Mouse (Mus musculus): ENCODE results near the gene Sc5d. TPM values are rescaled to one million over a fixed set of nuclear protein-coding genes. Genes with fewer than 3 reads are reported as not detected.
A peak's percentile ranks its signal among the peaks of the same experiment; 100 is the strongest.

Gene Sc5d
- polyA plus RNA-seq, 1 experiment from 2014 or later: 103 TPM

DNA sequence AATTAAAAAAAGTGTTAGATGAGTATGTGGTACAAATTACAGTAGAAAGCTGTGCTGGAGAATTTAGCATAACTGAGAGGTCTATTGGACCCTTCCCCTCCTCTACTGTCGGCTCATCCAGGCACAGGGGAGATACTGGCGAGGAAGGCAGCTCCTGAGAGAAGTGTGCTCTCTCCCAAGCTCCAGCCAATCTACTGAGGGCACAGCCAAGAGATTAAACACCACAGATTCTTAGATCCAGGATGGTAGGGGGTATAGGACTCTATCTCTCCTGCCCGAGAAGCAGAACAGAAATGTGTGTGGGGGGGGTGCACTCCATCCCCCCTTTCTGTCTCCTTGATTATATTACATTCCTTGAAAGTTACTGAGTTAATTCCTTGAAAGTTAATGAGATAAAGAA, 14.0 kb upstream of the Sc5d start:
- Histone ChIP-seq H3K4me3 (ENCODE audit: low read depth, low read length) (no peak overlapping the region), H3K27me3 (ENCODE audit: control insufficient read depth, insufficient read depth, low read depth, low read length) (no peaks in the 10 kb centered on the region), H3K27ac (ENCODE audit: low read length) (no peak overlapping the region), H3K9ac (ENCODE audit: low read depth, low read length) (no peak overlapping the region), H3K4me1 (ENCODE audit: control insufficient read depth, low read depth, low read length) (no peaks in the 10 kb centered on the region; the same call in 1 of the 2 replicates), H3K4me2 (ENCODE audit: low read depth, low read length) (no peak overlapping the region), H3K9me3 (replicated peaks; ENCODE audit: control insufficient read depth, low read length) (no peaks in the 10 kb centered on the region), H3K36me3 (ENCODE audit: control insufficient read depth, insufficient read depth) (no peaks in the 10 kb centered on the region)
- WGBS (ENCODE audit: insufficient replicate concordance): 65% methylated on average over 3 of the region's 3 CpGs
- ATAC-seq (ENCODE audit: low read depth): no peak

GRCm38 (mm10) chr9:42277606-42278005, 13.6 kb upstream of the Sc5d start:
- ATAC-seq (ENCODE audit: low read depth): no peak
- Histone ChIP-seq H3K9me3 (replicated peaks; ENCODE audit: control insufficient read depth, low read length) (no peaks in the 10 kb centered on the region), H3K9ac (ENCODE audit: low read depth, low read length) (no peak overlapping the region), H3K27me3 (ENCODE audit: control insufficient read depth, insufficient read depth, low read depth, low read length) (no peaks in the 10 kb centered on the region), H3K36me3 (ENCODE audit: control insufficient read depth, insufficient read depth) (no peaks in the 10 kb centered on the region), H3K27ac (ENCODE audit: low read length) (no peak overlapping the region), H3K4me1 (ENCODE audit: control insufficient read depth, low read depth, low read length) (no peaks in the 10 kb centered on the region; the same call in 1 of the 2 replicates), H3K4me2 (ENCODE audit: low read depth, low read length) (no peak overlapping the region), H3K4me3 (ENCODE audit: low read depth, low read length) (no peak overlapping the region)
- 76% methylated on average over 1 of the region's 1 CpGs for WGBS (ENCODE audit: insufficient replicate concordance)

GRCm38 (mm10) chr9:42277162-42277561, 13.1 kb upstream of the Sc5d start:
- Histone ChIP-seq H3K4me3 (ENCODE audit: low read depth, low read length) (no peak overlapping the region), H3K9ac (ENCODE audit: low read depth, low read length) (no peak overlapping the region), H3K4me1 (ENCODE audit: control insufficient read depth, low read depth, low read length) (no peaks in the 10 kb centered on the region; the same call in 1 of the 2 replicates), H3K9me3 (replicated peaks; ENCODE audit: control insufficient read depth, low read length) (no peaks in the 10 kb centered on the region), H3K27ac (ENCODE audit: low read length) (no peak overlapping the region), H3K4me2 (ENCODE audit: low read depth, low read length) (no peak overlapping the region), H3K27me3 (ENCODE audit: control insufficient read depth, insufficient read depth, low read depth, low read length) (no peaks in the 10 kb centered on the region), H3K36me3 (ENCODE audit: control insufficient read depth, insufficient read depth) (no peaks in the 10 kb centered on the region)
- ATAC-seq (ENCODE audit: low read depth): no peak

GRCm38 (mm10) chr9:42275761-42276145, 11.7 kb upstream of the Sc5d start:
- Histone ChIP-seq H3K9ac (ENCODE audit: low read depth, low read length) (no peak overlapping the region), H3K27me3 (ENCODE audit: control insufficient read depth, insufficient read depth, low read depth, low read length) (no peaks in the 10 kb centered on the region), H3K4me3 (ENCODE audit: low read depth, low read length) (no peak overlapping the region), H3K9me3 (replicated peaks; ENCODE audit: control insufficient read depth, low read length) (no peaks in the 10 kb centered on the region), H3K36me3 (ENCODE audit: control insufficient read depth, insufficient read depth) (no peaks in the 10 kb centered on the region), H3K4me2 (ENCODE audit: low read depth, low read length) (peak overlapping the region; percentile 6; the same call in 1 of the 2 replicates), H3K27ac (ENCODE audit: low read length) (peak overlapping the region; percentile 44; the same call in 1 of the 2 replicates), H3K4me1 (ENCODE audit: control insufficient read depth, low read depth, low read length) (peaks cover 3% of the 10 kb centered on the region; the same call in 1 of the 2 replicates)
- 53% methylated on average over 11 of the region's 11 CpGs for WGBS (ENCODE audit: insufficient replicate concordance)
- ATAC-seq (ENCODE audit: low read depth): no peak

- Histone ChIP-seq H3K9me3 (replicated peaks; ENCODE audit: control insufficient read depth, low read length) (no peaks in the 10 kb centered on the region), H3K9ac (ENCODE audit: low read depth, low read length) (no peak overlapping the region), H3K4me3 (ENCODE audit: low read depth, low read length) (no peak overlapping the region), H3K4me1 (ENCODE audit: control insufficient read depth, low read depth, low read length) (peaks cover 3% of the 10 kb centered on the region; the same call in 1 of the 2 replicates), H3K4me2 (ENCODE audit: low read depth, low read length) (peak overlapping the region; percentile 6; the same call in 1 of the 2 replicates), H3K27me3 (ENCODE audit: control insufficient read depth, insufficient read depth, low read depth, low read length) (no peaks in the 10 kb centered on the region), H3K36me3 (ENCODE audit: control insufficient read depth, insufficient read depth) (no peaks in the 10 kb centered on the region), H3K27ac (ENCODE audit: low read length) (peak overlapping the region; percentile 44; the same call in 1 of the 2 replicates)
- peak; percentile 79 for ATAC-seq (ENCODE audit: low read depth)
- 39% methylated on average over 13 of the region's 13 CpGs for WGBS (ENCODE audit: insufficient replicate concordance)
Observed at GRCm38 (mm10) chr9:42275027-42275760, 11.1 kb upstream of the Sc5d start.

DNA sequence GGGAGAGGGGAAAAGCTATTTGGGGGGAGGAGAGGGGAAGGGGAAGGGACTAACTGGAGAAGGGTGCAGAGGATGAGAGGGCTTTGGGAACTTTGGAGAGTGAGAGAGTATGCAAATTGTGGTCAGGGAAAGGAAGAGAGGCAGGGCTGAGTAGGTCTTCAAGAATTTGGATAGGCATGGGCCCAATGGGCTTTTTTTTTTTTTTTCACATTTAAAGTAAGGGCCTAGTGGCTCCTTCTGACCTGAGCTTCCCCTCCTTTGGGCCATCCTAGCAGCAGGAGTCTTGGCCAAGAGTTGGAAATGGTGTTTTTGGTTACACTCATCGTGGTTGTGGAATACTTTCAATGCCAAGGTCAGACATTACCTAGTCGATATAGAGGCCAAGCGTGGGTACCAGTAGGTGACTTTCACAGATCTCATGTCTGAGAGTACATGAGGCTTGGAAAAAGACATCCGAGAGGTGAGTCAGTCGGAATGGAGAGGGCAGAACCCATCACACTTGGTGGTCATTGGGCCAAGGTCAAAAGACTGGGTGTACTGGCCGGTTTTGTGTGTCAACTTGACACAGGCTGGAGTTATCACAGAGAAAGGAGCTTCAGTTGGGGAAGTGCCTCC, 9.7 kb upstream of the Sc5d start:
- WGBS (ENCODE audit: insufficient replicate concordance): 61% methylated on average over 6 of the region's 6 CpGs

GRCm38 (mm10) chr9:42273174-42273573, 9.1 kb upstream of the Sc5d start:
- H3K4me2 ChIP-seq (ENCODE audit: low read depth, low read length): no peak overlapping the region
- no peak for ATAC-seq (ENCODE audit: low read depth)
- H3K36me3 ChIP-seq (ENCODE audit: control insufficient read depth, insufficient read depth): no peaks in the 10 kb centered on the region
- H3K4me1 ChIP-seq (ENCODE audit: control insufficient read depth, low read depth, low read length): peaks cover 3% of the 10 kb centered on the region; the same call in 1 of the 2 replicates
- no peaks in the 10 kb centered on the region for H3K27me3 ChIP-seq (ENCODE audit: control insufficient read depth, insufficient read depth, low read depth, low read length)
- H3K4me3 ChIP-seq (ENCODE audit: low read depth, low read length): no peak overlapping the region
- 50% methylated on average over 3 of the region's 3 CpGs for WGBS (ENCODE audit: insufficient replicate concordance)
- H3K9me3 ChIP-seq (replicated peaks; ENCODE audit: control insufficient read depth, low read length): no peaks in the 10 kb centered on the region
- no peak overlapping the region for H3K9ac ChIP-seq (ENCODE audit: low read depth, low read length)
- H3K27ac ChIP-seq (ENCODE audit: low read length): no peak overlapping the region

More for the DNA sequence above, 9.7 kb upstream of the Sc5d start:
- Histone ChIP-seq H3K27me3 (ENCODE audit: control insufficient read depth, insufficient read depth, low read depth, low read length) (no peaks in the 10 kb centered on the region), H3K9ac (ENCODE audit: low read depth, low read length) (no peak overlapping the region), H3K27ac (ENCODE audit: low read length) (no peak overlapping the region), H3K36me3 (ENCODE audit: control insufficient read depth, insufficient read depth) (no peaks in the 10 kb centered on the region), H3K4me3 (ENCODE audit: low read depth, low read length) (no peak overlapping the region), H3K9me3 (replicated peaks; ENCODE audit: control insufficient read depth, low read length) (no peaks in the 10 kb centered on the region), H3K4me1 (ENCODE audit: control insufficient read depth, low read depth, low read length) (peaks cover 3% of the 10 kb centered on the region; the same call in 1 of the 2 replicates), H3K4me2 (ENCODE audit: low read depth, low read length) (no peak overlapping the region)
- no peak for ATAC-seq (ENCODE audit: low read depth)

GRCm38 (mm10) chr9:42272690-42273089, 8.6 kb upstream of the Sc5d start:
- Histone ChIP-seq H3K4me3 (ENCODE audit: low read depth, low read length) (no peak overlapping the region), H3K9ac (ENCODE audit: low read depth, low read length) (no peak overlapping the region), H3K9me3 (replicated peaks; ENCODE audit: control insufficient read depth, low read length) (no peaks in the 10 kb centered on the region), H3K4me2 (ENCODE audit: low read depth, low read length) (no peak overlapping the region), H3K27ac (ENCODE audit: low read length) (no peak overlapping the region), H3K27me3 (ENCODE audit: control insufficient read depth, insufficient read depth, low read depth, low read length) (no peaks in the 10 kb centered on the region), H3K4me1 (ENCODE audit: control insufficient read depth, low read depth, low read length) (peaks cover 3% of the 10 kb centered on the region; the same call in 1 of the 2 replicates), H3K36me3 (ENCODE audit: control insufficient read depth, insufficient read depth) (no peaks in the 10 kb centered on the region)
- WGBS (ENCODE audit: insufficient replicate concordance): 32% methylated on average over 4 of the region's 4 CpGs
- no peak for ATAC-seq (ENCODE audit: low read depth)

GRCm38 (mm10) chr9:42271456-42271855, 7.4 kb upstream of the Sc5d start:
- Histone ChIP-seq H3K36me3 (ENCODE audit: control insufficient read depth, insufficient read depth) (no peaks in the 10 kb centered on the region), H3K27ac (ENCODE audit: low read length) (0 out of 2 replicates have a peak overlapping the region, but pooled peaks have one; percentile 19), H3K4me3 (ENCODE audit: low read depth, low read length) (no peak overlapping the region), H3K27me3 (ENCODE audit: control insufficient read depth, insufficient read depth, low read depth, low read length) (no peaks in the 10 kb centered on the region), H3K9me3 (replicated peaks; ENCODE audit: control insufficient read depth, low read length) (no peaks in the 10 kb centered on the region), H3K4me2 (ENCODE audit: low read depth, low read length) (no peak overlapping the region), H3K4me1 (ENCODE audit: control insufficient read depth, low read depth, low read length) (peaks cover 3% of the 10 kb centered on the region; the same call in 1 of the 2 replicates), H3K9ac (ENCODE audit: low read depth, low read length) (no peak overlapping the region)
- WGBS (ENCODE audit: insufficient replicate concordance): 52% methylated on average over 5 of the region's 5 CpGs
- ATAC-seq (ENCODE audit: low read depth): no peak
